ENCODE assay signal across 18 mouse cellular contexts in the genomic region with DNA sequence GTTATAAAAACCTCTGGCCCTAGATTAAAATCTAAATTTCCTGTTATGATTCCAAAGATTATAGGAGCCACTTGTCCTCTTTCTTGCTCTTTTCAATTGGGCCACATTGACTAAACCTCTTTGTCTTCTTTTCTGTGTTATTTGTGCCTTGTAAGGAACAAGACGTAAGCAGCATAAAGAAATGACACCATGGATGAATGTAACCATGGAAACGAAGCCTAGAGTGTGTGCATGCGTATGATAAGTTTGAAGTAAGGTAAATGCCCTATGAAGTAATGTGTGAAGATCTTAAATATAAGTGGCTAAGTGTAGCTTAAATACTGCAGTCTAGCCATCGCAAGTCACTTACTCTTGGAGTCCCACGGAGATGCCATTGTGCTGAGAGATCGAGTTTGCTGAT.
DNase-seq lines count a peak whose midpoint lies in the region; ATAC-seq and TF ChIP-seq lines count a peak whose summit lies in the region.
"Had no signal": no experiment of that assay in that cellular context is flagged by ENCODE, and none has a peak within 500 bp of the region (broad histone marks: within the 10 kb centered on the region; RNA-seq: fewer than 3 reads in every experiment).

No protein-coding gene starts in this region.

- peak; percentile 78 for ATAC-seq in forebrain, postnatal 0 days
- 0 out of 2 replicates have a peak, but pooled peaks have one; percentile 66 for ATAC-seq in midbrain, embryonic 16.5 days
- ATAC-seq in midbrain, embryonic 11.5 days (ENCODE audit: low FRiP score): no peak
- ATAC-seq: forebrain, embryonic 13.5 days; forebrain, embryonic 15.5 days had no signal

- DNase-seq in forebrain, postnatal 0 days: peak; percentile 17
- no peak for DNase-seq in forebrain, embryonic 10.5 days (ENCODE audit: extremely low spot score, low spot score)
- no peak for DNase-seq in midbrain, embryonic 11.5 days (ENCODE audit: low spot score, missing footprints)
- peak; percentile 23 for DNase-seq in brain, embryonic 14.5 days (ENCODE audit: low read depth)
- DNase-seq in retina, embryonic 14.5 days (ENCODE audit: low spot score): no peak
- DNase-seq: adrenal gland, adult 2 months; adrenal gland, postnatal 10 days; adrenal gland, postnatal 25 days; cerebellum, adult 11-12 months; cerebellum, adult 2 months; cerebellum, adult 9-10 months; cerebellum, postnatal 10 days; cerebellum, postnatal 25 days had no signal

- no peak overlapping the region for H3K9ac ChIP-seq in forebrain, postnatal 0 days
- no peak overlapping the region for H3K9ac ChIP-seq in midbrain, embryonic 16.5 days (ENCODE audit: low read depth, low read length)
- H3K9ac ChIP-seq in midbrain, embryonic 11.5 days (ENCODE audit: low read length): no peak overlapping the region
- H3K9ac ChIP-seq: embryonic facial prominence, embryonic 12.5 days; forebrain, embryonic 13.5 days; forebrain, embryonic 15.5 days had no signal

- TF ChIP-seq POLR2A in brain, embryonic 14.5 days (IDR thresholded peaks at IDR 0.05; ENCODE audit: borderline replicate concordance, extremely low read depth, insufficient read depth, insufficient read length, poor library complexity, severe bottlenecking): no peak

- no peak for TF ChIP-seq CTCF in forebrain, postnatal 0 days (IDR thresholded peaks at IDR 0.05; ENCODE audit: low read depth)
- no peak for TF ChIP-seq CTCF in brain, embryonic 14.5 days (IDR thresholded peaks at IDR 0.05; ENCODE audit: borderline replicate concordance, extremely low read depth, insufficient read depth, insufficient read length)

- H3K4me3 ChIP-seq in forebrain, postnatal 0 days (ENCODE audit: low read depth, low read length): no peak overlapping the region
- H3K4me3 ChIP-seq in forebrain, embryonic 10.5 days: no peak overlapping the region
- H3K4me3 ChIP-seq in midbrain, embryonic 16.5 days (ENCODE audit: low read depth, low read length): no peak overlapping the region
- H3K4me3 ChIP-seq in midbrain, embryonic 11.5 days (ENCODE audit: low read depth, low read length): no peak overlapping the region
- H3K4me3 ChIP-seq: embryonic facial prominence, embryonic 10.5 days; embryonic facial prominence, embryonic 12.5 days; forebrain, embryonic 13.5 days; forebrain, embryonic 15.5 days had no signal

- H3K27me3 ChIP-seq in forebrain, postnatal 0 days (ENCODE audit: insufficient read depth, low read length): no peaks in the 10 kb centered on the region
- H3K27me3 ChIP-seq in forebrain, embryonic 10.5 days (ENCODE audit: poor library complexity, severe bottlenecking): no peaks in the 10 kb centered on the region
- no peaks in the 10 kb centered on the region for H3K27me3 ChIP-seq in midbrain, embryonic 16.5 days (ENCODE audit: control insufficient read depth, insufficient read depth, low read depth, low read length)
- no peaks in the 10 kb centered on the region for H3K27me3 ChIP-seq in midbrain, embryonic 11.5 days (ENCODE audit: control insufficient read depth, insufficient read depth, low read length)
- H3K27me3 ChIP-seq: embryonic facial prominence, embryonic 12.5 days; forebrain, embryonic 13.5 days; forebrain, embryonic 15.5 days had no signal

- H3K36me3 ChIP-seq in forebrain, postnatal 0 days (ENCODE audit: insufficient read depth): no peaks in the 10 kb centered on the region
- H3K36me3 ChIP-seq in forebrain, embryonic 10.5 days (replicated peaks): no peaks in the 10 kb centered on the region
- H3K36me3 ChIP-seq in midbrain, embryonic 16.5 days (ENCODE audit: control insufficient read depth, insufficient read depth, low read length): no peaks in the 10 kb centered on the region
- H3K36me3 ChIP-seq in midbrain, embryonic 11.5 days (ENCODE audit: control insufficient read depth, insufficient read depth, low read length): no peaks in the 10 kb centered on the region
- H3K36me3 ChIP-seq: embryonic facial prominence, embryonic 10.5 days; embryonic facial prominence, embryonic 12.5 days; forebrain, embryonic 15.5 days had no signal

- no peak overlapping the region for H3K27ac ChIP-seq in forebrain, postnatal 0 days (ENCODE audit: low read depth, low read length)
- H3K27ac ChIP-seq in forebrain, embryonic 10.5 days: no peak overlapping the region
- no peak overlapping the region for H3K27ac ChIP-seq in midbrain, embryonic 16.5 days (ENCODE audit: low read length)
- H3K27ac ChIP-seq in midbrain, embryonic 11.5 days (ENCODE audit: low read depth, low read length): no peak overlapping the region
- H3K27ac ChIP-seq: embryonic facial prominence, embryonic 10.5 days; embryonic facial prominence, embryonic 12.5 days; forebrain, embryonic 13.5 days; forebrain, embryonic 15.5 days had no signal

- WGBS in forebrain, postnatal 0 days: 63% methylated on average over 6 of the region's 6 CpGs
- WGBS in forebrain, embryonic 10.5 days: 82% methylated on average over 6 of the region's 6 CpGs
- WGBS in midbrain, embryonic 16.5 days: 56% methylated on average over 6 of the region's 6 CpGs
- WGBS in midbrain, embryonic 11.5 days: 78% methylated on average over 6 of the region's 6 CpGs

- no peaks in the 10 kb centered on the region for H3K9me3 ChIP-seq in forebrain, postnatal 0 days (ENCODE audit: low read length)
- H3K9me3 ChIP-seq in forebrain, embryonic 10.5 days: no peaks in the 10 kb centered on the region
- no peaks in the 10 kb centered on the region for H3K9me3 ChIP-seq in midbrain, embryonic 16.5 days (replicated peaks; ENCODE audit: control insufficient read depth, low read length, poor library complexity, severe bottlenecking)
- no peaks in the 10 kb centered on the region for H3K9me3 ChIP-seq in midbrain, embryonic 11.5 days (ENCODE audit: control insufficient read depth, low read length)
- H3K9me3 ChIP-seq: embryonic facial prominence, embryonic 10.5 days; embryonic facial prominence, embryonic 12.5 days; forebrain, embryonic 13.5 days; forebrain, embryonic 15.5 days had no signal

- no peak overlapping the region for H3K4me2 ChIP-seq in forebrain, postnatal 0 days (ENCODE audit: low read depth)
- H3K4me2 ChIP-seq in midbrain, embryonic 16.5 days (ENCODE audit: low read length): no peak overlapping the region
- H3K4me2 ChIP-seq in midbrain, embryonic 11.5 days: no peak overlapping the region
- H3K4me2 ChIP-seq: embryonic facial prominence, embryonic 12.5 days; forebrain, embryonic 13.5 days; forebrain, embryonic 15.5 days had no signal

- no peaks in the 10 kb centered on the region for H3K4me1 ChIP-seq in forebrain, postnatal 0 days (ENCODE audit: insufficient read depth)
- no peaks in the 10 kb centered on the region for H3K4me1 ChIP-seq in forebrain, embryonic 10.5 days
- no peaks in the 10 kb centered on the region for H3K4me1 ChIP-seq in midbrain, embryonic 16.5 days (ENCODE audit: control insufficient read depth, insufficient read depth, low read length)
- no peaks in the 10 kb centered on the region for H3K4me1 ChIP-seq in midbrain, embryonic 11.5 days (ENCODE audit: control insufficient read depth, insufficient read depth, low read length)
- H3K4me1 ChIP-seq: embryonic facial prominence, embryonic 10.5 days; embryonic facial prominence, embryonic 12.5 days; forebrain, embryonic 13.5 days; forebrain, embryonic 15.5 days had no signal

Comparison
In these comparisons a context has a peak if more than half of its experiments do, and no peak if none do; other contexts are left out.
1. DNase-seq: peak in forebrain, postnatal 0 days (single experiment) and brain, embryonic 14.5 days (single experiment); none in forebrain, embryonic 10.5 days (single experiment), midbrain, embryonic 11.5 days (single experiment) and retina, embryonic 14.5 days (single experiment).